Mouse (Mus musculus) forebrain, embryonic 15.5 days (tissue): ENCODE data around the gene Gm10220. TPM values are rescaled to one million over a fixed set of nuclear protein-coding genes. Genes with fewer than 3 reads are reported as not detected.

Experiments
- polyA plus RNA-seq: library from polyadenylated mRNA; unstranded; fragments of >200 nt; fragmentation: Nextera tagmentation; extraction: Ambion mirVana; gene quantifications from 2 replicates; pipeline ENCODE4 v1.2.1, GENCODE M21; 2015

The Gm10220 gene
- polyA plus RNA-seq, 1 experiment from 2014 or later: 0.06 TPM

Other genes starting within 250 kb of the Gm10220 start
- not detected in 2 replicates for gene Gm21663, start 179.0 kb downstream of the Gm10220 start, polyA plus RNA-seq
- gene Gm21671, start 167.0 kb downstream of the Gm10220 start, polyA plus RNA-seq: not detected in 2 replicates
- gene Gm21680, start 148.8 kb downstream of the Gm10220 start, polyA plus RNA-seq: 0.05 TPM in 1 of 2 replicates, not detected in the other
- gene Gm21698, start 132.8 kb downstream of the Gm10220 start, polyA plus RNA-seq: 0.17 TPM in 1 of 2 replicates, not detected in the other
- not detected in 2 replicates for gene Gm1979, start 116.6 kb downstream of the Gm10220 start, polyA plus RNA-seq
- not detected in 2 replicates for gene Gm5862, start 98.5 kb downstream of the Gm10220 start, polyA plus RNA-seq
- 0.06 TPM in 1 of 2 replicates, not detected in the other for gene Speer4a, start 81.9 kb downstream of the Gm10220 start, polyA plus RNA-seq
- not detected in 2 replicates for gene Gm7347, start 62.8 kb downstream of the Gm10220 start, polyA plus RNA-seq
- not detected in 2 replicates for gene Gm10471, start 32.1 kb downstream of the Gm10220 start, polyA plus RNA-seq
- gene 5031410I06Rik, start 16.1 kb downstream of the Gm10220 start, polyA plus RNA-seq: not detected in 2 replicates
- gene Gm7361, start 136.3 kb upstream of the Gm10220 start, polyA plus RNA-seq: 0.08 TPM in 2 replicates